8 mouse cellular contexts compared by ENCODE assay signal in the genomic region with DNA sequence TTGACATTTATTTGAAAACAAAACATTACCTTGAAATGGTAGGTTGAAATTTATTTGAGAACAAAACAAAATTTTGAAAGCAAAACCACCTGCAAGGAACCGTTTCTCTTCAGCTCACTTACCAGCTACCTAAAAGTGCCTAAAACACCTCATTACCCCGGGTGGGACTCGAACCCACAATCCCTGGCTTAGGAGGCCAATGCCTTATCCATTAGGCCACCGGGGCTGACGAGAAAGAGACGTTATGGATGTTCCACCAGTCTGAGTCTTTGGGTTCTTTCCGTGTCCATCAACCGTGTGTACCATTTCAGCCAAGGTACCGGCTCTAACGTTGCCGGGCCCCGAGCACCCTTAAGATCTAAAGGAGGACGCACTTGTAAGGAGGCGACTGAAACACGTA. TPM values are rescaled to one million over a fixed set of nuclear protein-coding genes. Genes with fewer than 3 reads are reported as not detected.
DNase-seq lines count a peak whose midpoint lies in the region; ATAC-seq lines count a peak whose summit lies in the region.

No protein-coding gene starts in this region.

- intact Hi-C loops in left cerebral cortex, postnatal 25 days (cut with DNase I): loop anchor here (5.0 kb wide), 2 partner anchors 356 to 681 kb away; a partner anchor contains a TSS

- no peaks in the 10 kb centered on the region for H3K27me3 ChIP-seq in intestine, embryonic 16.5 days (replicated peaks; ENCODE audit: control insufficient read depth, insufficient read depth, low read length)

- H3K9ac ChIP-seq in intestine, embryonic 16.5 days (ENCODE audit: low read depth, low read length): peak overlapping the region; percentile 43; the same call in 1 of the 2 replicates

- peak; percentile 80 for DNase-seq in adrenal gland, adult 8-10 months
- DNase-seq in embryo, embryonic 11 days: peak; percentile 88
- peak; percentile 51 for DNase-seq in gastrocnemius, postnatal 25 days
- peak; percentile 88 to 95 for DNase-seq in left cerebral cortex, postnatal 25 days (ENCODE audit: low spot score in 2 of 2)
- peak; percentile 79 for DNase-seq in right cerebral cortex, postnatal 14 days

- ATAC-seq in intestine, embryonic 16.5 days: peak; percentile 38
- ATAC-seq in megakaryocyte-erythroid progenitor cell, adult 5-6 weeks (replicated peaks; ENCODE audit: low FRiP score, low TSS enrichment, poor library complexity, severe bottlenecking): peak; percentile 24
- ATAC-seq in activated CD4-positive, CD25-positive, alpha-beta regulatory T cell, adult 4 months: no peak

- H3K4me3 ChIP-seq in intestine, embryonic 16.5 days (ENCODE audit: low read length): peak overlapping the region; percentile 70

- no peak overlapping the region for H3K27ac ChIP-seq in intestine, embryonic 16.5 days (ENCODE audit: low read length)

- 1% methylated on average over 15 of the region's 15 CpGs for WGBS in intestine, embryonic 16.5 days

- H3K4me2 ChIP-seq in intestine, embryonic 16.5 days (ENCODE audit: low read depth, low read length): peak overlapping the region; percentile 85

- peaks cover 16% of the 10 kb centered on the region for H3K4me1 ChIP-seq in intestine, embryonic 16.5 days (ENCODE audit: control insufficient read depth, insufficient read depth, low read length)

- H3K9me3 ChIP-seq in intestine, embryonic 16.5 days (ENCODE audit: control insufficient read depth, low read length): no peaks in the 10 kb centered on the region

- no peaks in the 10 kb centered on the region for H3K36me3 ChIP-seq in intestine, embryonic 16.5 days (ENCODE audit: control insufficient read depth, insufficient read depth, low read length)

RNA-seq across cellular contexts. Expression of a gene that starts 15.4 kb away (rescaled TPM):
- total RNA-seq in adrenal gland, adult 8-10 months (2022): 10 to 100 TPM; 12.0 to 15.5 (median 12.9) TPM
- 1 to 10 TPM; 1.9 to 2.4 TPM for total RNA-seq in gastrocnemius, postnatal 25 days (2021)
- polyA plus RNA-seq in intestine, embryonic 16.5 days (2015; fragmentation: Nextera tagmentation; extraction: Ambion mirVana): 16.0 and 16.8 TPM in 2 replicates
- total RNA-seq in left cerebral cortex, postnatal 25 days (2021): 1 to 10 TPM; 6.5 to 7.0 TPM
- total RNA-seq in megakaryocyte-erythroid progenitor cell, adult 5-6 weeks (2014; fragmentation: Nextera tagmentation): 7.4 and 7.8 TPM in 2 replicates
- total RNA-seq in megakaryocyte-erythroid progenitor cell, adult 5-6 weeks (2017): 4.9 and 7.5 TPM in 2 replicates
- 1 to 10 TPM; 4.3 to 4.9 TPM for polyA plus RNA-seq in activated CD4-positive, CD25-positive, alpha-beta regulatory T cell, adult 4 months (2017; shearing (Covaris generic))

RNA-seq across cellular contexts. Expression of a gene that starts 50.7 kb away (rescaled TPM):
- total RNA-seq in adrenal gland, adult 8-10 months (2022): 10 to 100 TPM in 3 of 4 experiments, 1 to 10 TPM in 1; 8.2 to 19.2 (median 14.6) TPM
- 1 to 10 TPM; 2.0 to 2.1 TPM for total RNA-seq in gastrocnemius, postnatal 25 days (2021)
- polyA plus RNA-seq in intestine, embryonic 16.5 days (2015; fragmentation: Nextera tagmentation; extraction: Ambion mirVana): 8.6 and 8.8 TPM in 2 replicates
- 10 to 100 TPM; 23.7 to 25.3 TPM for total RNA-seq in left cerebral cortex, postnatal 25 days (2021)
- total RNA-seq in megakaryocyte-erythroid progenitor cell, adult 5-6 weeks (2014; fragmentation: Nextera tagmentation): not detected in 2 replicates
- not detected in 2 replicates for total RNA-seq in megakaryocyte-erythroid progenitor cell, adult 5-6 weeks (2017)
- polyA plus RNA-seq in activated CD4-positive, CD25-positive, alpha-beta regulatory T cell, adult 4 months (2017; shearing (Covaris generic)): not detected

RNA-seq across cellular contexts. Expression of a gene that starts 52.0 kb away (rescaled TPM):
- not detected for total RNA-seq in adrenal gland, adult 8-10 months (2022)
- not detected for total RNA-seq in gastrocnemius, postnatal 25 days (2021)
- 0.09 TPM in 1 of 2 replicates, not detected in the other for polyA plus RNA-seq in intestine, embryonic 16.5 days (2015; fragmentation: Nextera tagmentation; extraction: Ambion mirVana)
- total RNA-seq in left cerebral cortex, postnatal 25 days (2021): not detected
- not detected in 2 replicates for total RNA-seq in megakaryocyte-erythroid progenitor cell, adult 5-6 weeks (2014; fragmentation: Nextera tagmentation)
- total RNA-seq in megakaryocyte-erythroid progenitor cell, adult 5-6 weeks (2017): not detected in 2 replicates
- 1 to 10 TPM; 1.3 to 3.4 TPM for polyA plus RNA-seq in activated CD4-positive, CD25-positive, alpha-beta regulatory T cell, adult 4 months (2017; shearing (Covaris generic))
